Mouse (Mus musculus): ENCODE results near the gene Ccin. TPM values are rescaled to one million over a fixed set of nuclear protein-coding genes. Genes with fewer than 3 reads are reported as not detected.

The Ccin gene
- polyA plus RNA-seq, 1 experiment from 2014 or later, result not detected

GRCm38 (mm10) chr4:43980236-43980635, 3.0 kb upstream of the Ccin start:
- H3K36me3 ChIP-seq (replicated peaks), result no peaks in the 10 kb centered on the region
- H3K4me1 ChIP-seq, result peaks cover 34% of the 10 kb centered on the region
- H3K27ac ChIP-seq, result no peak overlapping the region
- no peaks in the 10 kb centered on the region for H3K9me3 ChIP-seq
- 85% methylated on average over 4 of the region's 4 CpGs for WGBS
- H3K4me3 ChIP-seq, result no peak overlapping the region
- no peak for DNase-seq (ENCODE audit: extremely low spot score, low spot score)
- peaks cover 83% of the 10 kb centered on the region for H3K27me3 ChIP-seq (ENCODE audit: poor library complexity, severe bottlenecking)

- no peaks in the 10 kb centered on the region for H3K36me3 ChIP-seq (replicated peaks)
These were observed 2.4 kb upstream of the Ccin start for GRCm38 (mm10) chr4:43980846-43981245.

GRCm38 (mm10) chr4:43981251-43981650, 2.0 kb upstream of the Ccin start:
- Histone ChIP-seq H3K4me3 (no peak overlapping the region), H3K27ac (no peak overlapping the region), H3K27me3 (ENCODE audit: poor library complexity, severe bottlenecking) (peaks cover 77% of the 10 kb centered on the region), H3K4me1 (peaks cover 34% of the 10 kb centered on the region), H3K9me3 (no peaks in the 10 kb centered on the region), H3K36me3 (replicated peaks) (no peaks in the 10 kb centered on the region)
- WGBS, result 95% methylated on average over 7 of the region's 7 CpGs
- DNase-seq (ENCODE audit: extremely low spot score, low spot score), result no peak

More at GRCm38 (mm10) chr4:43980846-43981245, 2.4 kb upstream of the Ccin start:
- Histone ChIP-seq H3K4me3 (no peak overlapping the region), H3K27ac (no peak overlapping the region), H3K27me3 (ENCODE audit: poor library complexity, severe bottlenecking) (peaks cover 81% of the 10 kb centered on the region), H3K4me1 (peaks cover 34% of the 10 kb centered on the region), H3K9me3 (no peaks in the 10 kb centered on the region)
- WGBS, result 95% methylated on average over 6 of the region's 6 CpGs
- no peak for DNase-seq (ENCODE audit: extremely low spot score, low spot score)

GRCm38 (mm10) chr4:43982053-43982732, 1.1 kb upstream of the Ccin start:
- 4% methylated on average over 24 of the region's 24 CpGs for WGBS
- peak overlapping the region; percentile 88 for H3K27ac ChIP-seq
- peak overlapping the region; percentile 50 for H3K4me3 ChIP-seq
- H3K4me1 ChIP-seq, result peaks cover 31% of the 10 kb centered on the region
- H3K27me3 ChIP-seq (ENCODE audit: poor library complexity, severe bottlenecking), result peaks cover 68% of the 10 kb centered on the region
- no peaks in the 10 kb centered on the region for H3K9me3 ChIP-seq
- no peaks in the 10 kb centered on the region for H3K36me3 ChIP-seq (replicated peaks)
- peak; percentile 94 for DNase-seq (ENCODE audit: extremely low spot score, low spot score)

- Histone ChIP-seq H3K4me3 (no peak overlapping the region), H3K36me3 (replicated peaks) (no peaks in the 10 kb centered on the region), H3K9me3 (no peaks in the 10 kb centered on the region), H3K4me1 (peaks cover 23% of the 10 kb centered on the region), H3K27me3 (ENCODE audit: poor library complexity, severe bottlenecking) (peaks cover 52% of the 10 kb centered on the region), H3K27ac (no peak overlapping the region)
- no peak for DNase-seq (ENCODE audit: extremely low spot score, low spot score)
- 94% methylated on average over 22 of the region's 22 CpGs for WGBS
These were observed 473 bp downstream of the Ccin start for GRCm38 (mm10) chr4:43983756-43984155.

GRCm38 (mm10) chr4:43984326-43984725, 1.0 kb downstream of the Ccin start:
- Histone ChIP-seq H3K4me3 (no peak overlapping the region), H3K27ac (no peak overlapping the region), H3K36me3 (replicated peaks) (no peaks in the 10 kb centered on the region), H3K27me3 (ENCODE audit: poor library complexity, severe bottlenecking) (peaks cover 47% of the 10 kb centered on the region), H3K4me1 (peaks cover 17% of the 10 kb centered on the region), H3K9me3 (no peaks in the 10 kb centered on the region)
- WGBS, result 94% methylated on average over 19 of the region's 19 CpGs
- peak; percentile 9 for DNase-seq (ENCODE audit: extremely low spot score, low spot score)

GRCm38 (mm10) chr4:43988976-43989375, 5.7 kb downstream of the Ccin start:
- Histone ChIP-seq H3K27ac (no peak overlapping the region), H3K9me3 (no peaks in the 10 kb centered on the region), H3K4me1 (0 out of 2 replicates have a peak, but pooled peaks cover 3% of the 10 kb centered on the region), H3K4me3 (no peak overlapping the region), H3K36me3 (replicated peaks) (no peaks in the 10 kb centered on the region), H3K27me3 (ENCODE audit: poor library complexity, severe bottlenecking) (peaks cover 10% of the 10 kb centered on the region)
- 89% methylated on average over 3 of the region's 3 CpGs for WGBS
- peak; percentile 8 for DNase-seq (ENCODE audit: extremely low spot score, low spot score)

GRCm38 (mm10) chr4:43993072-43993471, 9.8 kb downstream of the Ccin start:
- H3K4me3 ChIP-seq, result no peak overlapping the region
- WGBS, result 93% methylated on average over 11 of the region's 11 CpGs
- no peaks in the 10 kb centered on the region for H3K9me3 ChIP-seq
- H3K27ac ChIP-seq, result no peak overlapping the region
- no peaks in the 10 kb centered on the region for H3K36me3 ChIP-seq (replicated peaks)
- peak; percentile 11 for DNase-seq (ENCODE audit: extremely low spot score, low spot score)
- no peaks in the 10 kb centered on the region for H3K27me3 ChIP-seq (ENCODE audit: poor library complexity, severe bottlenecking)
- 0 out of 2 replicates have a peak, but pooled peaks cover 3% of the 10 kb centered on the region for H3K4me1 ChIP-seq

- WGBS, result 91% methylated on average over 2 of the region's 2 CpGs
- no peaks in the 10 kb centered on the region for H3K27me3 ChIP-seq (ENCODE audit: poor library complexity, severe bottlenecking)
- no peaks in the 10 kb centered on the region for H3K4me1 ChIP-seq
- DNase-seq (ENCODE audit: extremely low spot score, low spot score), result no peak
- H3K9me3 ChIP-seq, result peaks cover 4% of the 10 kb centered on the region; the same call in 1 of the 2 replicates
- no peak overlapping the region for H3K4me3 ChIP-seq
- no peaks in the 10 kb centered on the region for H3K36me3 ChIP-seq (replicated peaks)
- H3K27ac ChIP-seq, result no peak overlapping the region
These were observed 11.1 kb downstream of the Ccin start for GRCm38 (mm10) chr4:43994342-43994741.

- no peak overlapping the region for H3K27ac ChIP-seq
- H3K4me3 ChIP-seq, result no peak overlapping the region
- no peak for DNase-seq (ENCODE audit: extremely low spot score, low spot score)
- H3K36me3 ChIP-seq (replicated peaks), result no peaks in the 10 kb centered on the region
- no peaks in the 10 kb centered on the region for H3K27me3 ChIP-seq (ENCODE audit: poor library complexity, severe bottlenecking)
- H3K9me3 ChIP-seq, result peaks cover 4% of the 10 kb centered on the region; the same call in 1 of the 2 replicates
- no peaks in the 10 kb centered on the region for H3K4me1 ChIP-seq
- whole genome bisulfite sequencing, result 88% methylated on average over 6 of the region's 6 CpGs
These were observed 20.3 kb downstream of the Ccin start for GRCm38 (mm10) chr4:44003622-44004021.

- WGBS, result 92% methylated on average over 5 of the region's 5 CpGs
- no peaks in the 10 kb centered on the region for H3K27me3 ChIP-seq (ENCODE audit: poor library complexity, severe bottlenecking)
These were observed 20.8 kb downstream of the Ccin start, which contains the start of gene Clta for GRCm38 (mm10) chr4:44004126-44004525. Gene Clta, plus strand, starts transcription at chr4:44004452.

GRCm38 (mm10) chr4:44004623-44005409, 21.5 kb downstream of the Ccin start:
- Histone ChIP-seq H3K27ac (no peak overlapping the region), H3K9me3 (no peaks in the 10 kb centered on the region)

More at GRCm38 (mm10) chr4:44004126-44004525, 20.8 kb downstream of the Ccin start, which contains the start of gene Clta:
- Histone ChIP-seq H3K27ac (no peak within 1 kb of the TSS), H3K4me1 (no peaks in the 10 kb centered on the region), H3K9me3 (no peaks in the 10 kb centered on the region; the same call in 1 of the 2 replicates), H3K36me3 (replicated peaks) (no peaks in the 10 kb centered on the region), H3K4me3 (no peak within 1 kb of the TSS)
- DNase-seq (ENCODE audit: extremely low spot score, low spot score), result no peak

GRCm38 (mm10) chr4:44010176-44010575, 26.9 kb downstream of the Ccin start:
- peaks cover 8% of the 10 kb centered on the region for H3K36me3 ChIP-seq (replicated peaks)
- no peak overlapping the region for H3K4me3 ChIP-seq
- peaks cover 26% of the 10 kb centered on the region for H3K4me1 ChIP-seq
- H3K9me3 ChIP-seq, result no peaks in the 10 kb centered on the region
- WGBS, result 97% methylated on average over 1 of the region's 1 CpGs
- no peaks in the 10 kb centered on the region for H3K27me3 ChIP-seq (ENCODE audit: poor library complexity, severe bottlenecking)
- no peak overlapping the region for H3K27ac ChIP-seq
- no peak for DNase-seq (ENCODE audit: extremely low spot score, low spot score)

More at GRCm38 (mm10) chr4:44004623-44005409, 21.5 kb downstream of the Ccin start:
- no peak overlapping the region for H3K4me3 ChIP-seq
- H3K27me3 ChIP-seq (ENCODE audit: poor library complexity, severe bottlenecking), result no peaks in the 10 kb centered on the region
- no peak for DNase-seq (ENCODE audit: extremely low spot score, low spot score)
- WGBS, result 77% methylated on average over 3 of the region's 3 CpGs
- H3K36me3 ChIP-seq (replicated peaks), result no peaks in the 10 kb centered on the region
- H3K4me1 ChIP-seq, result no peaks in the 10 kb centered on the region
